Mouse (Mus musculus) thymus, postnatal 10 days (tissue): ENCODE measurements at regions not wholly inside any gene's neighbourhood (a gene's known extent, or its start where the extent isn't known, plus 50 kb on each side); places are given as distances from the start of the nearest gene placed in this dataset.

ENCODE experiments used
- DNase-seq, 2 experiments: peaks; one replicate each; pipeline ENCODE4 v3.0.0; 2021; ENCODE audit warnings: low spot score in 2 of 2

- no peak for DNase-seq
These were observed 55.0 kb upstream of the Ttc34 start for GRCm38 (mm10) chr4:154782291-154782690.

DNA sequence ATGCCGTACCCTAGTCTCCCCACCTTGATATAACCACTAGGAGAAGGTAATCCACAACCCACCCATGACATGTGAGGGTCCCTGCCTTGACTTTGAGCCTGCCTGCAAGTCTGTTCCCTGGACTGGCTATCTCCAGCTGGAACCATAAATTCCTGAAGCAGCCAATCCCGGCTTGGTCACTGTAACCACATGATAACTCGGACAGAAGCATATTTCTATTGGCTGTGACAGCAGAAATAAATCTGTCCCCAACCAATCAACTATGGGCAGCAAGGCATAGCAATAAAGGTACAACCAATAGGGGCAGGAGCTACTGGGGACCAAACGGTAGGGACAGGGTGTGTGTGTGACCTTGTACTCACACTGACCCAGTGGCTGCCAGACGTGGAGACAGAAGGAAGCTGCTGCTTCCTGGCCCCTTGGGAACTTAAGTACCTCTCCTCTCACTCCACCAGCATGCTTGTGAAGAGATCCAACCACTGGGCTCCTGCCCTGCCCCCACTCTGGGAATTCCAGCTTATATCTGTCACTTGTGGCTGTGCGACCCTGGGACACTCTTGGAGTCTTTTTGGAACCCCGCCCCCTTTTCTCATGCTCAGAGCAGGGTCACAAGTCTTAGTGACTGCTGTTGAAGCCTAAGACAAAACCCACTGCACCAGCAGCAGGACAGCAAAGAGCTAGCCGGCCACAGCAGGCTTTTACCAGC, 51.8 kb upstream of the Ttc34 start:
- no peak for DNase-seq

GRCm38 (mm10) chr4:154787190-154787589, 50.1 kb upstream of the Ttc34 start:
- no peak for DNase-seq
